Mouse (Mus musculus): ENCODE data around the gene Awat2. TPM values are rescaled to one million over a fixed set of nuclear protein-coding genes. Genes with fewer than 3 reads are reported as not detected.

Gene Awat2
- polyA plus RNA-seq, 1 experiment from 2014 or later: 0.11 TPM

GRCm38 (mm10) chrX:100394223-100394861, 48.2 kb downstream of the Awat2 start:
- Histone ChIP-seq H3K9ac (no peak overlapping the region), H3K9me3 (no peaks in the 10 kb centered on the region), H3K4me1 (replicated peaks) (no peaks in the 10 kb centered on the region), H3K4me3 (no peak overlapping the region), H3K27me3 (peaks cover 21% of the 10 kb centered on the region), H3K4me2 (no peak overlapping the region), H3K27ac (replicated peaks) (no peak overlapping the region), H3K36me3 (no peaks in the 10 kb centered on the region)
- ATAC-seq (ENCODE audit: low read depth): no peak
- WGBS: 42% methylated on average over 7 of the region's 7 CpGs

- Histone ChIP-seq H3K4me2 (no peak overlapping the region), H3K9ac (no peak overlapping the region), H3K27ac (replicated peaks) (no peak overlapping the region), H3K27me3 (peaks cover 21% of the 10 kb centered on the region), H3K36me3 (no peaks in the 10 kb centered on the region), H3K4me3 (no peak overlapping the region), H3K4me1 (replicated peaks) (no peaks in the 10 kb centered on the region), H3K9me3 (0 out of 2 replicates have a peak, but pooled peaks cover 2% of the 10 kb centered on the region)
- no peak for ATAC-seq (ENCODE audit: low read depth)
- WGBS: 35% methylated on average over 6 of the region's 6 CpGs
Observed at GRCm38 (mm10) chrX:100392304-100392703, 50.2 kb downstream of the Awat2 start.

- Histone ChIP-seq H3K4me1 (replicated peaks) (no peaks in the 10 kb centered on the region), H3K9me3 (0 out of 2 replicates have a peak, but pooled peaks cover 2% of the 10 kb centered on the region), H3K4me3 (no peak overlapping the region), H3K27ac (replicated peaks) (no peak overlapping the region), H3K4me2 (no peak overlapping the region), H3K9ac (no peak overlapping the region), H3K27me3 (peaks cover 15% of the 10 kb centered on the region), H3K36me3 (no peaks in the 10 kb centered on the region)
- no peak for ATAC-seq (ENCODE audit: low read depth)
- 79% methylated on average over 1 of the region's 1 CpGs for WGBS
Observed at GRCm38 (mm10) chrX:100389887-100390286, 52.6 kb downstream of the Awat2 start.

- H3K4me1 ChIP-seq (replicated peaks): no peaks in the 10 kb centered on the region
- H3K4me3 ChIP-seq: no peak overlapping the region
- no peak overlapping the region for H3K9ac ChIP-seq
- WGBS: 90% methylated on average over 2 of the region's 2 CpGs
- no peak overlapping the region for H3K4me2 ChIP-seq
- no peak for ATAC-seq (ENCODE audit: low read depth)
- H3K36me3 ChIP-seq: no peaks in the 10 kb centered on the region
- no peaks in the 10 kb centered on the region for H3K9me3 ChIP-seq
- H3K27ac ChIP-seq (replicated peaks): no peak overlapping the region
- H3K27me3 ChIP-seq: peaks cover 5% of the 10 kb centered on the region; the same call in 1 of the 2 replicates
Observed at GRCm38 (mm10) chrX:100356974-100357373, 85.5 kb downstream of the Awat2 start.

MicroRNAs encoded within 50 kb of the gene (microRNA counts, 519-probe panel; counts per million panel counts)
- microRNA mmu-miR-676: 3,080 counts per million, percentile 35 among the panel's probes with 10 or more counts

Small RNA genes within 50 kb of the gene (microRNA-seq; reads per million reads assigned to microRNA genes)
- gene Mir676: 407 reads per million, percentile 73 among the genes with 10 or more reads in this experiment

Other genes with a start within 250 kb of the Awat2 start
- not detected in 2 replicates for gene Otud6a, start 13.7 kb downstream of the Awat2 start, polyA plus RNA-seq (2015; fragmentation: Nextera tagmentation; extraction: Ambion mirVana)
- 29.3 and 30.0 TPM in 2 replicates for gene Igbp1, start 51.6 kb upstream of the Awat2 start, polyA plus RNA-seq (2015; fragmentation: Nextera tagmentation; extraction: Ambion mirVana)
- not detected in 2 replicates for gene Dgat2l6, start 82.1 kb upstream of the Awat2 start, polyA plus RNA-seq (2015; fragmentation: Nextera tagmentation; extraction: Ambion mirVana)
- gene Awat1, start 129.5 kb upstream of the Awat2 start, polyA plus RNA-seq (2015; fragmentation: Nextera tagmentation; extraction: Ambion mirVana): not detected in 2 replicates
- gene P2ry4, start 152.2 kb upstream of the Awat2 start, polyA plus RNA-seq (2015; fragmentation: Nextera tagmentation; extraction: Ambion mirVana): not detected in 2 replicates
- 0.36 TPM in 1 of 2 replicates, not detected in the other for gene Arr3, start 162.8 kb upstream of the Awat2 start, polyA plus RNA-seq (2015; fragmentation: Nextera tagmentation; extraction: Ambion mirVana)
- gene Kif4, start 183.0 kb upstream of the Awat2 start, polyA plus RNA-seq (2015; fragmentation: Nextera tagmentation; extraction: Ambion mirVana): 5.7 and 6.6 TPM in 2 replicates
- gene Pdzd11, start 183.9 kb upstream of the Awat2 start, polyA plus RNA-seq (2015; fragmentation: Nextera tagmentation; extraction: Ambion mirVana): 121 and 124 TPM in 2 replicates

Data from neural tube, embryonic 13.5 days (tissue).